Mouse (Mus musculus): Measurements from ENCODE around the gene Trim17.

Gene Trim17

GRCm38 (mm10) chr11:58947306-58947705 lies 7.2 kb upstream of the Trim17 start:
- in situ Hi-C loops (cut with MboI; ENCODE audit: unreplicated experiment in 2 of 2) = no loop called here

GRCm38 (mm10) chr11:58947798-58948528 lies 6.5 kb upstream of the Trim17 start:
- in situ Hi-C loops (cut with MboI; ENCODE audit: unreplicated experiment in 2 of 2) = no loop called here

- in situ Hi-C loops (cut with MboI; ENCODE audit: unreplicated experiment in 2 of 2) = no loop called here
Observed at GRCm38 (mm10) chr11:58948542-58949479, 5.7 kb upstream of the Trim17 start, which contains the start of gene Hist3h2ba. Gene Hist3h2ba (plus strand): TSS chr11:58948920.

GRCm38 (mm10) chr11:58949480-58950431 lies 4.7 kb upstream of the Trim17 start:
- in situ Hi-C loops (cut with MboI; ENCODE audit: unreplicated experiment in 2 of 2) = loop anchor here (10.0 to 25.0 kb wide), 3 partner anchors 538 to 645 kb away; partner anchors contain the start of gene Zfp692 (in 2 of the 2)

DNA sequence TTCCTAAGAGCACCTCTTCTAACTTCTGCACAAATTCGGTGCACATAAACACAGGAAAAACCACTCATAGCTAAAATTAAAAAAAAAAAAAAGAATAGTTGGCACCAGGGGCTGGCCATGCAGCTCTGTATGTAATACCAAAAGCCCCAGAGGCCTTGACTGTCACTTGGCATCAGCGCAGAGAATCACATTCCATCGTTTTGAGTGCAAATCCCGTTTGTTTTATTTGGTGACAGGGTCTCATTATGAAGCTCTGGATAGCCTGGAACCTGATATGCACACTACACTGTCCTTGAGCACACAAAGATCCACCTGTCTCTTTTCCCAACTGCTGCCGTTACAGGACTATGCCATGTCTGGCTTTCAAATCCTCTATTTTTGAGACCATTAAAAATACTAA lies 3.3 kb upstream of the Trim17 start:
- in situ Hi-C loops (cut with MboI; ENCODE audit: unreplicated experiment in 2 of 2) = loop anchor here (10.0 to 25.0 kb wide), 3 partner anchors 536 to 646 kb away; partner anchors contain the start of gene Zfp692 (in 2 of the 2)

GRCm38 (mm10) chr11:58953351-58954169 lies 925 bp upstream of the Trim17 start:
- in situ Hi-C loops (cut with MboI; ENCODE audit: unreplicated experiment in 2 of 2) = loop anchor here (10.0 to 25.0 kb wide), 3 partner anchors 534 to 649 kb away; partner anchors contain the start of gene Zfp692 (in 2 of the 2)

DNA sequence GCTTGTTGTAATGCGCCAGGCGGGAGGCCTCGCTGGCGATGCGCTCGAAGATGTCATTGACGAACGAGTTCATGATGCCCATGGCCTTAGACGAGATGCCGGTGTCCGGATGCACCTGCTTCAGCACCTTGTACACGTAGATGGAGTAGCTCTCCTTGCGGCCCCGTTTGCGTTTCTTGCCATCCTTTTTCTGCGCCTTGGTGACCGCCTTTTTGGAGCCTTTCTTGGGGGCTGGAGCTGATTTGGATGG lies 390 bp upstream of the Trim17 start:
- in situ Hi-C loops (cut with MboI; ENCODE audit: unreplicated experiment in 2 of 2) = loop anchor here (10.0 to 25.0 kb wide), 3 partner anchors 533 to 649 kb away; partner anchors contain the start of gene Zfp692 (in 2 of the 2)

- in situ Hi-C loops (cut with MboI; ENCODE audit: unreplicated experiment in 2 of 2) = loop anchor here (5.0 to 25.0 kb wide), 4 partner anchors 33 to 651 kb away; partner anchors contain the start of gene Zfp692 (in 2 of the 2)
Observed at GRCm38 (mm10) chr11:58955143-58955867, 820 bp downstream of the Trim17 start.

DNA sequence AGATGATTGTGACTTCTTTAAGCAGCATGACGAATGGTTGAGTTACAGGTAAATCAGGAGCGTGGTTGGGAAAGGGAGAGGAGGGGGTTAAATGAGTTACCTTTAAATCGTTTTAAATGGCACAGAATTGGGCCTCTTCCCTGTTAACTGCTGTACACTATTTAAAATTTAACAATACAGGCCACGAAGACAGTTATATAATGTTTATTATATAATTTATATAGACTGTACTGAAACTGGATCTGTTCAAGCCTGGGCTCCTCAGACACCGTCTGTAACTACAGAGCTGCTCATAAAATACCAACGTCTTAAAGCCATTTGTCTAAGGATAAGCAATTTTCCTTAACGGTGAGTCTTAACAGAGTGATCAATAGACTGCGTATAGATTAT lies 1.4 kb downstream of the Trim17 start:
- in situ Hi-C loops (cut with MboI; ENCODE audit: unreplicated experiment in 2 of 2) = loop anchor here (5.0 to 25.0 kb wide), 4 partner anchors 34 to 651 kb away; partner anchors contain the start of gene Zfp692 (in 2 of the 2)

DNA sequence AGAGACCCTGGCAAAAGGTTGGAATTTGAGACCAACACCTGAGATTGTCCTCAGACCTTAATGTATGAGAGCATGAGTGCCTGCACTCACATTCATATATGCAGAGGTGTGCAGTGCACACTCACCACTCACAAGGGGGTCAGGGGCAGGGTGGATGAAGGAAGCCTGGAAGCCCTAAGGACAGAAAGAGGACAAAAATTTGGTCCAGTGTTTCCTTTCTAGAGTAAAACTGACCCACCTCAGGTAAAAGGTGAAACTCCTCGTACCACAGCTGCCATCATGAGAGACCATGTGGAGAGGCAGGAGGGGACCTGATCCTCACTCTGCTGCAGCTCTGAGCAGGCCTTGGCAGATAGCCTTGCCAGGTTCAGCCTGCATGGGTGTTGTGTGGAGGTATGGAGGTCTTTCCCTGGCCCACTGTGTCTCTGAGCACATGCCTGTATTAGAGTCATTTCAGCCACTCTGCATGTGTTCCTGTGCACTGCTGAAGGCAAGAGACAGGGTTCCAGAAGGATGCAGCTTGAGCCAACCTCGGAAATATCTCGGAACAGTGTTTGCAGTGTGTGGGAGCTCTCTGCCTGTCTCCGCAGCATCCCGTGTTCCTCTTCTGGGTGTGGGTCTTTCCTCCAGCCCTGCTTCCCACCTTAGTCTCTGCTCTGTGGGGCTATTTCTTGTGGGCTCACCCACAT lies 2.9 kb downstream of the Trim17 start:
- in situ Hi-C loops (cut with MboI; ENCODE audit: unreplicated experiment in 2 of 2) = loop anchor here (5.0 to 25.0 kb wide), 4 partner anchors 35 to 653 kb away; partner anchors contain the start of gene Zfp692 (in 2 of the 2)

GRCm38 (mm10) chr11:58958536-58958935 lies 4.1 kb downstream of the Trim17 start:
- in situ Hi-C loops (cut with MboI; ENCODE audit: unreplicated experiment in 2 of 2) = loop anchor here (5.0 to 25.0 kb wide), 4 partner anchors 36 to 654 kb away; partner anchors contain the start of gene Zfp692 (in 2 of the 2)

- in situ Hi-C loops (cut with MboI; ENCODE audit: unreplicated experiment in 2 of 2) = loop anchor here (5.0 to 25.0 kb wide), 4 partner anchors 37 to 655 kb away; partner anchors contain the start of gene Zfp692 (in 2 of the 2)
Observed at GRCm38 (mm10) chr11:58959186-58959825, 4.8 kb downstream of the Trim17 start.

- in situ Hi-C loops (cut with MboI; ENCODE audit: unreplicated experiment in 2 of 2) = loop anchor here (5.0 to 25.0 kb wide), 6 partner anchors 38 to 655 kb away; partner anchors contain the start of genes Zfp692 (in 2 of the 2) and Gjc2 (in 1 of the 2)
Observed at GRCm38 (mm10) chr11:58959921-58960465, 5.5 kb downstream of the Trim17 start.

- in situ Hi-C loops (cut with MboI; ENCODE audit: unreplicated experiment in 2 of 2) = loop anchor here (10.0 to 25.0 kb wide), 4 partner anchors 53 to 649 kb away; partner anchors contain the start of genes Gjc2 (in 1 of the 2) and Zfp692 (in 1 of the 2)
Observed at GRCm38 (mm10) chr11:58961364-58962177, 7.1 kb downstream of the Trim17 start.

DNA sequence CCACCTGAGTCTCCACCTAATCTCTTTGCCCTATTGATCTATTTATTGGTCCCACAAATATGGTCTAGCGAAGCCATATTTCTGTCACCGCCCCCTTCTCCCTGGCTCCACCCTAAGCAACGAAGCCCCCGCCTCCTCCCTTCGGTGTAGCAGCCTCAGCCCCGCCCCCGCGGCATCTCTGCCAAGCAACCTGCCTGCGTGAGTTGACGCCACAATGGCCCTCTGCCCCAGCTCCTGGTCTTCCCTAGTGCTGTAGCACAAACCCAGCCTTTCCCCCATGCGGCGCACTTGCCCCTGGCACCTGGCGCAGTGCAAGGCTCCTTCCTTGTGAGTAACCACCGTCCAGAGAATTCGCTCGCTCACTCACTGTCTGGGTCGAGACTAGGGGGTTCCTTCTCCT lies 9.1 kb downstream of the Trim17 start:
- in situ Hi-C loops (cut with MboI; ENCODE audit: unreplicated experiment in 2 of 2) = loop anchor here (10.0 to 25.0 kb wide), 4 partner anchors 51 to 651 kb away; partner anchors contain the start of genes Gjc2 (in 1 of the 2) and Zfp692 (in 1 of the 2)
